Comparison of ENCODE assay signal across 9 mouse cellular contexts in genomic region chr10:21470589-21470988, GRCm38 (mm10).
A peak's percentile ranks its signal among the peaks of the same experiment; 100 is the strongest.
DNase-seq lines count a peak whose midpoint lies in the region.
"Had no signal": no experiment of that assay in that cellular context is flagged by ENCODE, and none has a peak within 500 bp of the region (broad histone marks: within the 10 kb centered on the region; RNA-seq: fewer than 3 reads in every experiment).

No protein-coding gene starts in this region.

- DNase-seq in right cerebral cortex, adult 2 months (ENCODE audit: low spot score in 2 of 2) = peak; percentile 63 to 73
- no peak for DNase-seq in right cerebral cortex, postnatal 4 days
- DNase-seq in frontal cortex, postnatal 36 days (ENCODE audit: low spot score in 2 of 2) = peak; percentile 51 to 73
- DNase-seq in layer of hippocampus, postnatal 14 days (ENCODE audit: low spot score in 2 of 2) = peak; percentile 21 to 40
- DNase-seq in right cerebral cortex, postnatal 10 days (ENCODE audit: low spot score in 2 of 2) = peak; percentile 48 to 60
- no peak for DNase-seq in lung, postnatal 25 days (ENCODE audit: low spot score)
- no peak for DNase-seq in kidney, adult 11 months
- DNase-seq: cerebellum, adult 9-11 months; gastrocnemius, postnatal 36 days had no signal

Comparison
In these comparisons a context has a peak if more than half of its experiments do, and no peak if none do; other contexts are left out.
1. DNase-seq: peak in right cerebral cortex, adult 2 months (2 of 2), frontal cortex, postnatal 36 days (2 of 2), layer of hippocampus, postnatal 14 days (2 of 2) and right cerebral cortex, postnatal 10 days (2 of 2); none in right cerebral cortex, postnatal 4 days (single experiment), lung, postnatal 25 days (single experiment) and kidney, adult 11 months (single experiment).